Mouse (Mus musculus): ENCODE results near the gene Ccdc87. TPM values are rescaled to one million over a fixed set of nuclear protein-coding genes. Genes with fewer than 3 reads are reported as not detected.
"Not testable (repeated sequence)": the region's sequence is repeated elsewhere in the genome, so short reads cannot be mapped to it uniquely, and the experiment has no call there.

Gene Ccdc87
- polyA plus RNA-seq (2012; ENCODE audit: insufficient read depth, insufficient read length, missing spikeins): not detected in 2 replicates

DNA sequence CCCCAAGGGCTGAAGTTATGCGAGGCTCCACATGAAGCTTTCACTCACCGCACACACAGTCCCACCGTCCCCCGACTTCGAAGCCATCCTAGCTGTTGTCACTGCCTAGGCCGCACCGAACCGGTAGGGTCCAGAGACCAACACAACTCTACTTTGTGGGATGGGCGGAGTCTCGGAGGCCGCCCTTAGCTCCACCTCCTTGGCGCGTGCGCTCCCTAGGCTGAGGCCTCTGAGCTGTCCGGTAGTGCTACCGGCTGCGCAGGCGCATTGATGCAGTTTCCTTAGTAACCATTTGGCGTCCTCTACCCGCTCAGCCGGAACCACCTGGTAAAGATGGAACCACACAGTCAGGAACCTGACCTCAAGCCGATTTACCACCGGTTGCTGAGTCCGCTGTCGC, at the start of gene Ccdc87, which contains the start of gene Ccs:
Gene Ccdc87, plus strand, starts transcription at position 218 of the 400 bp plus-strand sequence.
Gene Ccs, minus strand, starts transcription at position 184 of the 400 bp plus-strand sequence.
- Histone ChIP-seq H3K4me1 (ENCODE audit: control insufficient read depth, insufficient read depth, insufficient read length, low read length) (peaks cover 8% of the 10 kb centered on the region; the same call in 1 of the 2 replicates), H3K27ac (replicated peaks; ENCODE audit: low read depth, low read length) (0 out of 2 replicates have a peak within 1 kb of the TSS, but pooled peaks have one; percentile 4), H3K4me3 (ENCODE audit: insufficient read depth, low read depth, low read length) (peak within 1 kb of the TSS; percentile 68)

DNA sequence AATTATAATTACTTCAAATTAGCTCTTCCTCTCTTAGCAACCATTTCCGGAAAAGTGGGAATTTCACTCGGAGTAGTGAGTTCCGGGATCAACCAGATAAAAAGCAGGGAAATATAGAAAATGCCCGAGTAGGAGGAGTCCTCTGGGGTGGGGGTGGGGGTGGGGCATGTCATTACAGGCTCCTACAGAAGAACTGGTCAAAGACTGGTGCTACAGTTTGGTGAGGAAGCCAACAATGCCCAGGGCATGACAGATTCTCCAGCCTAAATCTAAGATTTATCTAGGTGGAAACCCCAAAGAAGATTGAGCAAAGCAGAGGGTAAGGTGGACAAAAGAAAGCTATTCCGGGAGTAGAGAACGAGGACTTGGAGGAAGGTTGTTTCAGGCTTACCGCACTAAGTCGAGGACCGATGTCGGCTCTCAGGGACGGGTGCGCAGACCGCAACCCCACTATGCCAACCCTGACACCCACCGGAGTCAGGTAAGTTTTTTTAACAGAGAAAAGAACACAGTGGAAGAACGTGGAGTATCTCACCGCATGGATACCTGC, 45.8 kb upstream of the Ccdc87 start:
- Histone ChIP-seq H3K4me3 (ENCODE audit: insufficient read depth, low read depth, low read length) (peak overlapping the region; percentile 79), H3K27ac (replicated peaks; ENCODE audit: low read depth, low read length) (peak overlapping the region; percentile 32), H3K4me1 (ENCODE audit: control insufficient read depth, insufficient read depth, insufficient read length, low read length) (no peaks in the 10 kb centered on the region)

DNA sequence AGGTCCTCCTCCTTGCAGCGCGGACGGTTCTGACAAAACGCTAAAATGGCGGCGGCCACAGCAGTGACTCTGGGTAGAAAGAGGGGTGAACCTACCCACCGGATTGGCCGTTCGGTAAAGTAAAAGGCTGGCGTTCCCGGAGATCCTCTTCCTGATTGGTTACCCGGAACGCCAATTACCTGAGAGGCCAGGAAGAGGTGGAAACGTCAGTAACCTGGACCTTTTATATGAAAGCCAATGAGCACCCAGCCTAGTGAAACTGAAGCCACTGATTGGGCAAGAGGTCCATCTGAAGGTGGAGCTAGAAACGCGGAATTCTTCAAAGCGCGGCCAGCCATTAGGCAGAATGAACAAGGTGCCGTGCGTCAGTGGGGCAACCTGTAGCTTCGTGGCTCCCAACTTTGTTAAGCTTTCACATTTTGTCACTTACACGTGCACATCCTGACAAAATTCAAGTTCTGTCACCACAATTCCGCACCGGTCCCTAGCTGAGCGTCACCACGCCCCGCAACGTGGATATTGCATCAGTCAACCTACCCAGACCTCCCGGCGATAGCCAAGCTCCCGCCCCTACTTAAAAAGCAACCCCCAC, 45.2 kb upstream of the Ccdc87 start, which contains the start of gene Rbm4:
Gene Rbm4, minus strand, starts transcription at position 71 of the 592 bp plus-strand sequence.
- H3K4me1 ChIP-seq (ENCODE audit: control insufficient read depth, insufficient read depth, insufficient read length, low read length): no peaks in the 10 kb centered on the region
- peak within 1 kb of the TSS; percentile 79 for H3K4me3 ChIP-seq (ENCODE audit: insufficient read depth, low read depth, low read length)
- peak within 1 kb of the TSS; percentile 32 for H3K27ac ChIP-seq (replicated peaks; ENCODE audit: low read depth, low read length)

DNA sequence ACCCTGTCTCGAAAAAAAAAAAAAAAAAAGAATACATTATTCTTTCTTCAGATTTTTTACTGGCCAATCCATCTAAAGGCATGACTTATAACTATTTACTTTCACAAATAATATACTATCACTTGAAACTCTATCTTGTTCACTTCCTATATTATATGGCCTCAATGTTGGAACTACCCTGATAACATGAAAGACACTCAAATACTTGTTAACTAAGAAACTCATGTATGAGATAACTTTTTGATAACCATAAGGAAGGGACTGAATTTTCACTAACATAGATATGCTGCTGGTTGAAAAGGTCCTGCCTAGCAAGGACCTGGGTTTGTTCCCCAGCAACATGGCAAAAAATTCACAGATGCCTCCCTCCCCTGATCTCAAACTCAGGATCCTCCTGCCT, 43.2 kb upstream of the Ccdc87 start:
- Histone ChIP-seq H3K4me3 (ENCODE audit: insufficient read depth, low read depth, low read length) (no peak overlapping the region), H3K27ac (replicated peaks; ENCODE audit: low read depth, low read length) (no peak overlapping the region), H3K4me1 (ENCODE audit: control insufficient read depth, insufficient read depth, insufficient read length, low read length) (no peaks in the 10 kb centered on the region)

DNA sequence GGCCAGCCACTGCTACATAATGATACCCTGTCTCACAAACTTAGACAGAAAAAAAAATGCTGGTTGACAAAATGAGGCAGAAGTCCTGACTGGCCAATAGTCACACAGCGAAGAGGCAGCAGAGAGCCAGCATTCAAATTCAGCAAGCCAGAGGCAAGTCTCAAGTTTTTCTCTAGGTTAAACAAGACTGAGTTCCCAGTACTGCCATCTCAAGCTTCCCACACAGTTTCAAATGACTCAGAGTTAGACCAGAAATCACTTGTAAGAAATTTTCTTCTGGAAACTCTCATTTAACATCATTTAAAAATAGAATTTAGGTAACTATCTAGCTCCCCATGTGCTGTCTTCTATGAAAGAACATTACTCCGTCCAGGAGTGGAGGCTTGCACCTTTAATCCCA, 41.3 kb upstream of the Ccdc87 start:
- Histone ChIP-seq H3K27ac (replicated peaks; ENCODE audit: low read depth, low read length) (no peak overlapping the region), H3K4me1 (ENCODE audit: control insufficient read depth, insufficient read depth, insufficient read length, low read length) (no peaks in the 10 kb centered on the region), H3K4me3 (ENCODE audit: insufficient read depth, low read depth, low read length) (no peak overlapping the region)

DNA sequence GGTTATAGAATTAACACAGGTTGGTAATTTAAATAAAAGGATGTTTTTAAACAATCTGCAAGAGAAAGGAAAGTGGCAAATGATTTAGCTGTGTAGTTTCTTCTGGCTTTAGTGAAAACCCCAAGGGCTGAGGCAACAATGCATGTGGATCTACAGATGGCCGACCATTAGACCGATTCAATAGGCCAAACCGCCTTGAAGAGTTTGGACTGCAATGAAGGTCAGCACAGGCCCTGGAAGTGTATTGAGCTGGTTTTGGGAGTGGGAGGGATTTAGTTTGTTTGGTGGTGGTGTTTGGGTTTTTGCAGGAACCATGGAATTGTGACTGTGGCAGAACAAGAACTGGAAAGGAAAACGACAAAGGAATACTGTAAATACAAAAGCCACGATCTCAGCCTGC, 40.1 kb upstream of the Ccdc87 start:
- Histone ChIP-seq H3K27ac (replicated peaks; ENCODE audit: low read depth, low read length) (no peak overlapping the region), H3K4me3 (ENCODE audit: insufficient read depth, low read depth, low read length) (no peak overlapping the region), H3K4me1 (ENCODE audit: control insufficient read depth, insufficient read depth, insufficient read length, low read length) (no peaks in the 10 kb centered on the region)

DNA sequence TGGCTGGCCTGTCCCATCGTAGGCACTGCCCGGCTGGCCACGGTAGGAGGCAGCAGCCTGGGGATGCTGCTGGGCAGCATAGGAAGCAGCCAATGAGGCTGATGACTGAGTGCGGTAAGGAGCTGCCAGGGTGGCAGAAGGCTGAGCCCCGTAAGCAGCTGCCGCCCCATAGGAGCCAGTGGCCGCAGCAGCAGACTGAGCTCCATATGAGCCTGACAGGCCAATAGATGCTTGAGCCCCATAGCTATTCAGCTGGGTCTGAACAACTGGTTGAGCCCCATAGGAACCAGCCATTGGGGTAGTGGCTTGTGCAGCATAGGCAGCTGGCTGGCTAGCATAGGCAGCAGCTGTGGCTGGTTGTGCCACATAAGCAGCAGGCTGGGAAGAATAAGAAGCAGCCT, 36.5 kb upstream of the Ccdc87 start:
- H3K27ac ChIP-seq (replicated peaks; ENCODE audit: low read depth, low read length): no peak overlapping the region
- no peaks in the 10 kb centered on the region for H3K4me1 ChIP-seq (ENCODE audit: control insufficient read depth, insufficient read depth, insufficient read length, low read length)
- H3K4me3 ChIP-seq (ENCODE audit: insufficient read depth, low read depth, low read length): no peak overlapping the region

DNA sequence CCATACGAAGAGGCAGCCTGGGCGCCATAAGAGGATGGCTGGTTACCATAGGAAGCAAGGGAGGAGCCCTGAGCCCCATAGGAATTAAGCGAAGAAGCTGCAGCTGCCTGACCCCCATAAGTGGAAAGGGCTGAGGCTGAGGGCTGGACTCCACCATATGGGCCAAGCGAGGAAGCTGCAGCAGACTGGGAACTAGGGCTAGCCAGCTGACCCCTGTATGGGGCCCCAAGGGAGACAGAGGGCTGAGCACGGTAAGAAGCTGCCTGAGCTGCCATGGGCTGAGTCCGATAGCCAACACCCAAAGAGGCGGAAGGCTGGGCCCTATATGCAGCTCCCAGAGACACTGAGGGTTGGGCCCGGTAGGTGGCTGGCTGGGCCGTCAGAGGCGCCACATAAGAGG, 35.9 kb upstream of the Ccdc87 start:
- H3K4me3 ChIP-seq (ENCODE audit: insufficient read depth, low read depth, low read length): no peak overlapping the region

DNA sequence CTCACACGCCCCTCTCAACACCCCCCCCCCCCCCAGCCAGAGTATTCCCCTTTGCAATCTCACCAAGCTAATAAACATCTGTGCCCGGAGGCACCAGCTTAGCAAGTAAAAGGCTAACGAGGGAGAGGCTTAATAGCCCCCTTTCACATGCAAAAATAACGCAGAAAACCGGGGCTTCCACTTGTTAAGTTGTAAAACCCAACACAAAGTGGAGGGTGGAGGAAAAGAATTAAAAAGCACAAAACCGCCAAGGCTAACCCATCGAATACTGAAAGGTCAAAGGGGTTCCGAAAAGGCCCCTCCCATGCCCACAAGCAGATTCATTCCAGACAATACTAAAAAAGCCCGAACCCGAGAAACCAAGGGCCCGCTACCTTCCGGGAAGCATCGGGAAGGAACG, 28.9 kb upstream of the Ccdc87 start:
- Histone ChIP-seq H3K27ac (replicated peaks; ENCODE audit: low read depth, low read length) (peak overlapping the region; percentile 32; the same call in 1 of the 2 replicates), H3K4me3 (ENCODE audit: insufficient read depth, low read depth, low read length) (peak overlapping the region; percentile 86), H3K4me1 (ENCODE audit: control insufficient read depth, insufficient read depth, insufficient read length, low read length) (peaks cover 2% of the 10 kb centered on the region)

More for the DNA sequence above, 35.9 kb upstream of the Ccdc87 start:
- Histone ChIP-seq H3K4me1 (ENCODE audit: control insufficient read depth, insufficient read depth, insufficient read length, low read length) (no peaks in the 10 kb centered on the region), H3K27ac (replicated peaks; ENCODE audit: low read depth, low read length) (no peak overlapping the region)

DNA sequence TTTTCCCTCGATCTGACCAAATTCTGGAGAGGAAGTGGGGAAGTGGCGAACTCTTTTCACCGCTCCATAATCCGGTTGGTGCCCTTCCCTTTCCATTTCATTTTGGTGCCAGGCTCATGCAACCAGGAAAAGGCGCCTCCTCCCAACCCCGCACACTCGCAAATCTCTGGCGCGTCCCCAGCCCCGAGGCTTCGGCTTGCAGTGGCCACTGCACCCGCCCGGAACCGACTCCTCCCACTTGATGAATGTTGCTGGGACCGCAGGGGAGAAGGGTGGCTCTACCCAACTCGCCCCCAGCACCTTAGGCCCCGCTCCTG, 28.5 kb upstream of the Ccdc87 start:
- Histone ChIP-seq H3K27ac (replicated peaks; ENCODE audit: low read depth, low read length) (peak overlapping the region; percentile 32; the same call in 1 of the 2 replicates), H3K4me3 (ENCODE audit: insufficient read depth, low read depth, low read length) (peak overlapping the region; percentile 86), H3K4me1 (ENCODE audit: control insufficient read depth, insufficient read depth, insufficient read length, low read length) (peaks cover 2% of the 10 kb centered on the region)

DNA sequence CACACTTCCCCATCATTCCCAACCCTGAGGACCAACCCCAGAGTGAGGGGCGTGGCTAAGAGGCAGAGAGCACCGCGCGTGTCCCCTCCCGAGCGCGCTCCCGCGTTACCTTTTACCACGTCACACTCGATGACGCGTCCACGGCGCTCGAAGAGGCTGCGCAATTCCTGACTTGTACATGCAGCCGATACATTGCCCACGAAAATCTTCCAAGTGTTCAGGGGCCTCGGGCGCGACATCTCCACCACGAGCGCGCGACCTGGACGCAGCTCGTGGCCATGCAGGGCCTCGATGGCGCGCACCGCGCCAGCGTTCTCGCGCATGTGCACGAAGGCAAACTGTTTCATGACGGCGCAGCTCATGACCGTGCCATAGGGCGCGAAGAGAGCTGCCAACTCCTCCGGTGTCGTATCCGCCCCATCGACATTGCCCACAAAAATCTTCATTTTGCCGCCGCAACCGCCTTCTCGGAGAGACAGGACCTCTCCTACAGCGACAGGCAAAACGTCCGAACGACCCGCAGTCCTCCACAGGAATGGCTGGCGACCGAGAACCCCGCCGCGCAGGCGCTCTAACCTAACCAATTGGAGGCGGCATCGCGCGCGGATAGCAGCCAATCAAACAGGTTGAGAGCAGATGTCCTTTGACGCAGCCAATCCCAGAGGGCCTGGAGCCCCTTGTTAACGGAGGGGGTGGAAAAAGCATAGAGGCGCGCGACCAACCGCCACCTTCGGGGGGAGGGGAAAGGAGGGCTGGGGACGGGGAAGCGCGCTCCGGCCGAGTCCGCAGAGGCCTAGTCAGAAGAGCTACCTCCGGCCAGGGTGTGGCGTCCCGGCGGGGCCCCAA, 27.9 kb upstream of the Ccdc87 start, which contains the start of the genes Gm21992 and Rbm14:
Gene Gm21992, minus strand, starts transcription at position 550 of the 846 bp plus-strand sequence.
Gene Rbm14, minus strand, starts transcription at position 572 of the 846 bp plus-strand sequence.
- Histone ChIP-seq H3K27ac (replicated peaks; ENCODE audit: low read depth, low read length) (peak within 1 kb of the TSS; percentile 91), H3K4me3 (ENCODE audit: insufficient read depth, low read depth, low read length) (peak within 1 kb of the TSS; percentile 86), H3K4me1 (ENCODE audit: control insufficient read depth, insufficient read depth, insufficient read length, low read length) (peaks cover 2% of the 10 kb centered on the region)

DNA sequence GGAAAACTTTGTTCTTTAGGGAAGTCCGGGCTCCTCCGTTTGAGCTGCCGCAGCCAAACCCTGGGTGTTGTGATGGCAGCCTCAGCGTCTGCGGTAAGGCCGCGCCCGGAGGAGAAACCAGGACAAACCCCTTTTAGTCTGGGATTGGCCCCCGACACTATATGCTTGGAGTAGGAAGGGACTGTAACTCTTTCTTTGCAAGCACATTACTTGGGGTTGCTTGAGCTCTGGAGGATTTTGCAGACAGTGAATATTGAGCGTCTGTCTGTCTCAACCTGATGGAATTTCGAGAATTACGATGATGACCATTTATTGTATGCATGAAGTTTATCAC, 27.3 kb upstream of the Ccdc87 start:
- H3K4me3 ChIP-seq (ENCODE audit: insufficient read depth, low read depth, low read length): peak overlapping the region; percentile 81
- peaks cover 2% of the 10 kb centered on the region for H3K4me1 ChIP-seq (ENCODE audit: control insufficient read depth, insufficient read depth, insufficient read length, low read length)
- peak overlapping the region; percentile 83 for H3K27ac ChIP-seq (replicated peaks; ENCODE audit: low read depth, low read length)

DNA sequence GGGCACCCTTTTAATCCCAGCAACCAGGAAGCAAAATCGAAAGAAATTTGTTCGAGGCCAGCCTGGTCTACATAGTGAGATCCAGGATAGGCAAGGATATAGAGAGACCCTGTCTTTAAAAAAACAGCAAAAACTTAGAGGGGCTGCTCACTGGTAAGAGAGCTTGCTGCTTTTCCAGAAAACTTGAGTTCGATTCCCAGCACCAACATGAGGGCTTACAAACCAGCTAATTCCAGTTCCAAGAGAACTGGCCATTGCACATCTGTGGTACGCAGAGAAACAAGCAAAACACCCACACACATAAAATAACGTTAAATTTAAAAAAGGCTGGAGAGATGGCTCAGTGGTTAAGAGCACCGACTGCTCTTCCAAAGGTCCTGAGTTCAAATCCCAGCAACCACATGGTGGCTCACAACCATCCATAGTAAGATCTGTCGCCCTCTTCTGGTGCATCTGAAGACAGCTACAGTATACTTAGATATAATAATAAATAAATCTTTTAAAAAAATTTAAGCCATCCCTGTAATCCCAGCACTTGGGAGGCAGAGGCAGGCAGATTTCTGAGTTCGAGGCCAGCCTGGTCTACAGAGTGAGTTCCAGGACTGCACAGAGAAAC, 26.7 kb upstream of the Ccdc87 start:
- H3K4me1 ChIP-seq (ENCODE audit: control insufficient read depth, insufficient read depth, insufficient read length, low read length); H3K27ac ChIP-seq (replicated peaks; ENCODE audit: low read depth, low read length): not testable (repeated sequence)
- H3K4me3 ChIP-seq (ENCODE audit: insufficient read depth, low read depth, low read length): peak overlapping the region; percentile 81

DNA sequence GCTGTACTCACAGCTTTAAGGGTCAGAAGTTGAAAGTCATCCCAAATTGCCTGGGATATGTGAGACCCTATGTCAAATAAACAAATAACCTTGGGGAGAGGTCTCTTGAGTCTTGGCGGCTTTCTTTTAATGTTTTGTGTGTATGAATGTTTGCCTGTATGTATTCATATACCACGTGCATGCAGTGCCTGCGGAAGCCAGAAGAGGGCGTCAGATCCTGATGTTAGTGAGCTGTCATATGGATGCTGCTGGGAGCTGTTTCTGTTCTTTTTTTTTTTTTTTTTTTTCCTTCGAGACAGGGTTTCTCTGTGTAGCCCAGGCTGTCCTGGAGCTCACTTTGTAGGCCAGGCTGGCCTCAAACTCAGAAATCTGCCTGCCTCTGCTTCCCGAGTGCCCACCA, 26.2 kb upstream of the Ccdc87 start:
- no peak overlapping the region for H3K27ac ChIP-seq (replicated peaks; ENCODE audit: low read depth, low read length)
- H3K4me3 ChIP-seq (ENCODE audit: insufficient read depth, low read depth, low read length): no peak overlapping the region
- peaks cover 2% of the 10 kb centered on the region for H3K4me1 ChIP-seq (ENCODE audit: control insufficient read depth, insufficient read depth, insufficient read length, low read length)

All from brown adipose tissue, adult 24 weeks (tissue).